Mouse (Mus musculus) cortical plate, adult 2 months (tissue): ENCODE results near the gene Zbtb18.

Experiments
- CTCF ChIP-seq: fragments of 200-500 bp; IDR thresholded peaks from 2 replicates; pipeline ENCODE4 v1.5.1; 2011; ENCODE audit warnings: mild to moderate bottlenecking, control low read depth, low read length; ENCODE audit not compliant: insufficient read depth; ENCODE audit errors: extremely low read depth
- POLR2A ChIP-seq: fragments of 200-500 bp; IDR thresholded peaks from 2 replicates; pipeline ENCODE4 v1.6.1; 2011; ENCODE audit warnings: mild to moderate bottlenecking, low read length, control low read depth; ENCODE audit not compliant: insufficient read depth; ENCODE audit errors: extremely low read depth

DNA sequence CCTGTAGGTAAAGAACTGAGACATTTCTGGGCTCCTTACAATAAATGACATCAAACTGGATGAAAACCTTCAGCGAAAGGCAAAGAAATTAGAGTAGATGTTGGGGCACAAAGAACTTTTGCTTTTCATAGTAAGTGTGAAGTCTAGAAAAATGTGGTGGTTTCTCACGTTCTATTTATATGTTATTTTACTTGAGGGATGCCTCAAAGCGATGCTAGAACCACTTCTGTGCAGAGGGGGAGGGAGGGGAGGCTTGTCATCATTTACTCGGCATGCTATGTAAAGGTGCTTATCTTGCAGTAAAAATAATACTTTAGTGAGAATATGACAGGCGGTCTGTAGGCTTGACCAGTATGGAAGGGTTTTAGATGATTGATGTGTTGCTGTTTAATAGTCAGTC is 13.3 kb downstream of the Zbtb18 start:
- TF ChIP-seq CTCF (no peak), POLR2A (no peak)
